Mouse (Mus musculus) midbrain, embryonic 15.5 days (tissue): ENCODE data around the gene Akap2. TPM values are rescaled to one million over a fixed set of nuclear protein-coding genes. Genes with fewer than 3 reads are reported as not detected.

Source experiments
- ATAC-seq: fragments of 200-750 bp; cut with Nextera tagmentation; replicated peaks from 2 replicates; pipeline ENCODE4 v1.8.0; 2017; ENCODE audit warnings: moderate TSS enrichment
- H3K27ac ChIP-seq: fragments of 300-500 bp; sonication (generic); 2 replicates; pipeline ENCODE4 v1.5.1; 2015; ENCODE audit warnings: mild to moderate bottlenecking, inconsistent platforms
- H3K27me3 ChIP-seq: fragments of 300-500 bp; sonication (generic); replicated peaks from 2 replicates; pipeline ENCODE4 v1.6.1; 2015; ENCODE audit warnings: inconsistent platforms
- H3K36me3 ChIP-seq: fragments of 300-500 bp; sonication (generic); replicated peaks from 2 replicates; pipeline ENCODE4 v1.6.1; 2015; ENCODE audit warnings: inconsistent platforms
- H3K4me1 ChIP-seq: fragments of 300-500 bp; sonication (generic); 2 replicates; pipeline ENCODE4 v1.6.1; 2015; ENCODE audit warnings: inconsistent platforms
- H3K4me2 ChIP-seq: fragments of 300-500 bp; sonication (generic); 2 replicates; pipeline ENCODE4 v1.6.1; 2015; ENCODE audit warnings: inconsistent platforms, mild to moderate bottlenecking, moderate library complexity
- H3K4me3 ChIP-seq: fragments of 300-500 bp; sonication (generic); 2 replicates; pipeline ENCODE4 v1.5.1; 2015; ENCODE audit warnings: mild to moderate bottlenecking, inconsistent platforms
- H3K9ac ChIP-seq: fragments of 300-500 bp; sonication (generic); 2 replicates; pipeline ENCODE4 v1.6.1; 2015; ENCODE audit warnings: mild to moderate bottlenecking, inconsistent platforms
- H3K9me3 ChIP-seq: fragments of 300-500 bp; sonication (generic); 2 replicates; pipeline ENCODE4 v1.6.1; 2016; ENCODE audit warnings: inconsistent platforms
- WGBS: fragments of 180-500 bp; shearing (Covaris S2); methylation state at CpG from one replicate; pipeline ENCODE4 v1.1.7; 2015; ENCODE audit warnings: mixed read lengths; 5-methylcytosine and 5-hydroxymethylcytosine counted together
- polyA plus RNA-seq: library from polyadenylated mRNA; unstranded; fragments of >200 nt; fragmentation: Nextera tagmentation; extraction: Ambion mirVana; gene quantifications from 2 replicates; pipeline ENCODE4 v1.2.1, GENCODE M21; 2015

Akap2 gene
- polyA plus RNA-seq, 1 experiment from 2014 or later: 10.2 TPM

DNA sequence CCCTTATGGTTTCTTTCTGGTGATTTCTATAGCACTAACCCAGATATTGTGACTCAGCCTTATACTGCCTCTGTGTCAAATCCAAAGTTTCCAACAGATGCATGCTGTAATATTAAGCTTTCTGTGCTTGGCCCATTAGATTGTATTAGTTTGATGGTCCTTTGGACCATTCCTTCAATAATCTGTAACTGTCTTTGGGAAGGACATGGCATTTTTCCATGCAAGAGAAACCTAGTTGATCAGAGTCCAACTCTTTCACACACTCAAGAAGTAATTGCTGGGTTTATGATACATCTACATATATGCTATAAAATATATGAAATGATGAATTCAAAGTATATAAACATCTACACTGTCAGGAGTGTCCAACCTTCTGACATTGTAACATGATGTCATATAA, 1.6 kb upstream of the Akap2 start:
- ATAC-seq: no peak
- H3K9me3 ChIP-seq: no peaks in the 10 kb centered on the region

DNA sequence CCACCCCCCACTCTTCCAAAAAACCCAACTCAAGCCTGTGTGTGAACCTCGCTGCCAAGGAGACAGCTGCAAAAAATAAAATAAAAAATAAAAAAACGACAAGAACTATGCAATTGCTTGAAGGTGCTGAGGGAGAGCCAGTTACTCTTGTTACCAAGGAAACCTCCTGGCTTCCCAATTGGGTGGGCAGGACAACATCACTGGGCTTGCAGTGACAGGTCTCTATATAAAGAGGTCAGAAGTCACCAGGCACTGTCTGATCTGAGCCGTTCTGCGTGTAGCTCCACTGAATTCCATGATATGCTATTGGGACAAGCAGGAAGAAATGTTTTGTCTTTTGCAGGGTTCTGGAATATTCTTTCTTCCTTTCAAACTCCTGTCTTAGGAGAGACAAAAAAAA, 722 bp upstream of the Akap2 start:
- Histone ChIP-seq H3K4me1 (peaks cover 6% of the 10 kb centered on the region), H3K4me2 (no peak overlapping the region), H3K36me3 (no peaks in the 10 kb centered on the region), H3K4me3 (no peak overlapping the region), H3K27ac (no peak overlapping the region), H3K9ac (no peak overlapping the region), H3K27me3 (no peaks in the 10 kb centered on the region), H3K9me3 (no peaks in the 10 kb centered on the region)
- no peak; the same call in 1 of the 2 replicates for ATAC-seq
- WGBS: 31% methylated on average over 4 of the region's 4 CpGs

More for the DNA sequence above, 1.6 kb upstream of the Akap2 start:
- H3K4me1 ChIP-seq: peaks cover 6% of the 10 kb centered on the region
- H3K36me3 ChIP-seq: no peaks in the 10 kb centered on the region
- no peak overlapping the region for H3K27ac ChIP-seq
- H3K9ac ChIP-seq: no peak overlapping the region
- H3K27me3 ChIP-seq: no peaks in the 10 kb centered on the region
- no peak overlapping the region for H3K4me2 ChIP-seq
- H3K4me3 ChIP-seq: no peak overlapping the region

DNA sequence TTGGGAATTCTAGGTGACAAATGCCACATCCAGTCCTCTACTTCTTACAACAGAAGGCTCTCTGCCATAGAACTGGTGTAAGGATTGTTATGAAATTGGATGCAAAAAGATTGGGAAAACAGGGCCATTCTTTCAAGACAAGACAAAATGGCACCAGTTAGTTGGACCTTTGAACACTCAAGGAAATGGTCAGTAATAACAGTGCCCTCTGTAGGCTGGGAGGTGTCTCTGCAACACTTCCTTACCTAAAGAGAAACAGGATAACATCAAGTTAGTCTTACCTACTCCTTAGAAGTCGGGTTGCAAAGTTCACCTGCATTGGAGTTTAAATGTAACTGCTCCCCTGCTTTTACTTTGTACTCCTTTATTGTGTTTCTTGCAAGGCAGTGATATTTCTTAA, 1.9 kb downstream of the Akap2 start:
- Histone ChIP-seq H3K9me3 (no peaks in the 10 kb centered on the region), H3K4me2 (no peak overlapping the region), H3K27me3 (no peaks in the 10 kb centered on the region), H3K9ac (no peak overlapping the region), H3K4me3 (no peak overlapping the region), H3K36me3 (no peaks in the 10 kb centered on the region), H3K4me1 (peaks cover 6% of the 10 kb centered on the region), H3K27ac (no peak overlapping the region)
- 88% methylated on average over 1 of the region's 1 CpGs for WGBS
- no peak for ATAC-seq

DNA sequence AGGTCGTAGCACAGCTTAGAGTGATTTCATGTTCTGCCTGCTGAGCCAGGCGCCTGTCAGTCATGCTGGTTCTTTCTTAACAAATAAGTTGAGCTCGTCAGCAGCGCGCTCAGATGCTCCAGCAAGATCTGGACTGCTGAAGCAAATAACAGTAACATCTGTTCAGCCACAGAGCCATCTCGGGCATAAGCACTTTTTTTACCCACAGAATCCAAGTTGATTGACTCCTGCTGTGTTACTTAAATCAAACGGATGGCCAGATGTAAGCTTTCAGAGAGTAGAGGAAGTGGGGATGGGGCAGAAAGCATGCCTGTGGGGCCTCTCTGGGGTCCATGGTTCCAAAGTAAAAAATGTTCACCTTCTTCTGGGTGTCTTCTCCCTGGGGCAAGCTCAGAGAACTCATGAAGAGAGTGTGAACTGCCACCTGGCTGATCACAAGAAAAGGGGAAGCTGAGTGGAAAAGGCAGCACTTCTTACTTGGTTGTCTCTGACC, 3.5 kb downstream of the Akap2 start:
- no peak overlapping the region for H3K4me3 ChIP-seq
- no peak overlapping the region for H3K9ac ChIP-seq
- H3K9me3 ChIP-seq: no peaks in the 10 kb centered on the region
- 20% methylated on average over 7 of the region's 7 CpGs for WGBS
- no peak overlapping the region for H3K4me2 ChIP-seq
- H3K27me3 ChIP-seq: no peaks in the 10 kb centered on the region
- no peaks in the 10 kb centered on the region for H3K36me3 ChIP-seq
- H3K4me1 ChIP-seq: peaks cover 6% of the 10 kb centered on the region
- no peak for ATAC-seq
- no peak overlapping the region for H3K27ac ChIP-seq

DNA sequence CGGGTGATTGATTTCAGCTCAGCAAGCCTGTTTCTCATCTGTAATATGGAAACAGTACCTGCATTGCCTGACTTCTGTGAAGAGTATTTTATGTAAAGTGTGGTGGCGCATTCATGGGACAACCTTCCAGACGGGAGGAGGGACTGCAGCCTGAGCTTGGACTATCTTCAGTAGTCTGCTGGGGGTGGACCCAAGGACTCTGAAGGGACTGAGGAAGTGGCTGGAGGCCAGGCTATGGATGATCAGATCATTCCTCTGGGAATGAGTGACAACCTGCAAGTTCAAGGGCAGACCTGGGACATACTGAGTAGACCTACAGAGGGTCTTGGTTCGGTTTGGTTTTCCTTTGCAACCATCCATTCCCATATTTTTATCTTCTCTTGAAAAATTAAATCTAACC, 4.8 kb downstream of the Akap2 start:
- Histone ChIP-seq H3K36me3 (no peaks in the 10 kb centered on the region), H3K9ac (no peak overlapping the region), H3K9me3 (no peaks in the 10 kb centered on the region), H3K4me1 (0 out of 2 replicates have a peak, but pooled peaks cover 3% of the 10 kb centered on the region), H3K27ac (no peak overlapping the region), H3K4me2 (no peak overlapping the region), H3K27me3 (no peaks in the 10 kb centered on the region), H3K4me3 (no peak overlapping the region)
- WGBS: 90% methylated on average over 4 of the region's 4 CpGs
- no peak for ATAC-seq

DNA sequence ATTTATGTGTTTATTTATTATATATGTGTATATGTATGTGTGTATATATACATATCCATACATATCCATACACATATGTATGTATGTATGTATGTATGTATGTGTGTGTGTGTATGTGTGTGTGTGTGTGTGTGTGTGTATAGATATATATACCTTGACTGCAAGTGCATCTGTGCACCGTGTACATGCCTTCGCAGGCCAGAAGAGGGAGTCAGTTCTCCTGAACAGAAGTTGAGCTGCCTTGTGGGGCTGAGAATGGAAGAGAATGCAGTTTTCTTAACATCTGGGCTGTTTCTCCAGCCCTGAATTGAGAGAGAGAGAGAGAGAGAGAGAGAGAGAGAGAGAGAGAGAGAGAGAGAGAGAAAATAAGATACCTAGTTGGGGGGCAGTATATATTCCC, 6.2 kb downstream of the Akap2 start:
- Histone ChIP-seq H3K4me1 (no peaks in the 10 kb centered on the region), H3K4me2 (no peak overlapping the region), H3K27ac (no peak overlapping the region), H3K9me3 (no peaks in the 10 kb centered on the region), H3K4me3 (no peak overlapping the region), H3K9ac (no peak overlapping the region), H3K27me3 (no peaks in the 10 kb centered on the region), H3K36me3 (no peaks in the 10 kb centered on the region)
- ATAC-seq: no peak
- WGBS: 46% methylated on average over 2 of the region's 2 CpGs

DNA sequence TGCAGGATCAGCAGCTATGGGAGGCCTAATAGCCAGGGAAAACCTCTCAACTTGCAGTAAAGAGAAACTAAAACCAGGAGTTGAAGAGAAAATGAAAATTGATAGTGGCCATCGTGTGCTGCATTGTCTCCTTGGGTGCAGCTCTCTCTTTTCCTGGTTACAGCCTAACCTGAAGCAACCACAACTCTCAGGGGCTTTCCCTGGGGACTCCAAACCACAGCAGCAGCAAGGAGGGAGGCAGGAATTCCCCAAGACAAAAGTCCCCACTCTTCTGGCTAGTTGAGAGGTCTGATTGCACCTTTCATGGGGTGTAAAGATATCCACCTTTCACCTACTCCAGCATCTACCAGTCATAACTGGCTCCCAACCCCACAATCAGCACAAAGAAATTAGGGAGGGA, 8.1 kb downstream of the Akap2 start:
- ATAC-seq: no peak
- no peak overlapping the region for H3K9ac ChIP-seq
- no peaks in the 10 kb centered on the region for H3K27me3 ChIP-seq
- no peaks in the 10 kb centered on the region for H3K36me3 ChIP-seq
- WGBS: 74% methylated on average over 1 of the region's 1 CpGs
- H3K27ac ChIP-seq: no peak overlapping the region
- no peak overlapping the region for H3K4me3 ChIP-seq
- H3K4me2 ChIP-seq: no peak overlapping the region
- H3K4me1 ChIP-seq: no peaks in the 10 kb centered on the region
- H3K9me3 ChIP-seq: no peaks in the 10 kb centered on the region

DNA sequence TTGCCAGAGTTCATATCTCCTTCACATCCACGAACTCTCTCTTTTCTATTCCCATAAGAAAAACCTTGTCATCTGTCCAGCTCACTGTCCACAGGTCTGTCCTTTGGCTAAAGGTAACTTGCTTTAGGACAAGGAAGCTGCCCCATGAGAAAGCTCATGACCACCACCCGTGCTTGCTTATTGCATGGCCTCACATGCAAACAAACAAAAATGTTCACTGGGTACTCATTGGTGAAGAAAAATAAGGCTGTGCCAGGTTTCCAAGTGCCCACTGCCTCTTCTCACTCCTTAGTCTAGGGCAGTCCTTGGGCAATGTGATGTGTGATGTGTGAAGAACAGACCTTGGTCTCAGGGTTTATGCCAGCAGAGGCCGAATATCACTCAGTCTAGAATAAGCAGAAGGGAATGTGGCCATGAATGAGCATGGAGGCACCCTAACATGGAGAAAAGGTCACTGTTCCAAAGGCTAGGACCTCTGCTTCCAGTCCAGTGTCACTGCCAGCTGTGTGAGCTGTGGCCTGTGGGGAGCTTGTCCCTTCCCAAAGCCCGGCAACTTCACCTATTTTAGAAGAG, 11.2 kb downstream of the Akap2 start:
- WGBS: 84% methylated on average over 4 of the region's 4 CpGs
- Histone ChIP-seq H3K4me3 (no peak overlapping the region), H3K36me3 (no peaks in the 10 kb centered on the region), H3K4me1 (no peaks in the 10 kb centered on the region), H3K9ac (no peak overlapping the region), H3K27me3 (no peaks in the 10 kb centered on the region), H3K9me3 (no peaks in the 10 kb centered on the region), H3K4me2 (no peak overlapping the region), H3K27ac (no peak overlapping the region)
- no peak for ATAC-seq

DNA sequence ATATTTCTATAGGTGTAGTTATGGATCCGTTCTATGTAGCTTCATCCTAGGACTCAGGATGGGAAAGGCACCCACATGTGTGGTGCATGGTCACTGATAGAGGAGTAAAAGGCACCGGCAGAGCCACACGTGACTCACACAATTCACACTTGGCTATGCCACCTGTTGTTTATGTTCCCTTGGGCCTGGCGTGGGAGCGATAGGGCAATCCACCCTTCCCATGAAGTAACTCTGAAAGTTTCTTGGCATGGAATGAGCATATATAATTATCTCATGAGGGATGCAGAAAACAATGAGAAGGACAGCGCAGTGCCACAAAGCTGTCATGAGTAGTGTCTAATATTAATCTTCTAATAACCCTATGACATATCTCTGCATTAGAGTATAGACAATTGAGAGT, 12.6 kb downstream of the Akap2 start:
- Histone ChIP-seq H3K36me3 (no peaks in the 10 kb centered on the region), H3K27me3 (no peaks in the 10 kb centered on the region), H3K9ac (no peak overlapping the region), H3K4me1 (no peaks in the 10 kb centered on the region), H3K4me3 (no peak overlapping the region), H3K27ac (no peak overlapping the region), H3K4me2 (no peak overlapping the region), H3K9me3 (no peaks in the 10 kb centered on the region)
- WGBS: 93% methylated on average over 6 of the region's 6 CpGs
- ATAC-seq: no peak

DNA sequence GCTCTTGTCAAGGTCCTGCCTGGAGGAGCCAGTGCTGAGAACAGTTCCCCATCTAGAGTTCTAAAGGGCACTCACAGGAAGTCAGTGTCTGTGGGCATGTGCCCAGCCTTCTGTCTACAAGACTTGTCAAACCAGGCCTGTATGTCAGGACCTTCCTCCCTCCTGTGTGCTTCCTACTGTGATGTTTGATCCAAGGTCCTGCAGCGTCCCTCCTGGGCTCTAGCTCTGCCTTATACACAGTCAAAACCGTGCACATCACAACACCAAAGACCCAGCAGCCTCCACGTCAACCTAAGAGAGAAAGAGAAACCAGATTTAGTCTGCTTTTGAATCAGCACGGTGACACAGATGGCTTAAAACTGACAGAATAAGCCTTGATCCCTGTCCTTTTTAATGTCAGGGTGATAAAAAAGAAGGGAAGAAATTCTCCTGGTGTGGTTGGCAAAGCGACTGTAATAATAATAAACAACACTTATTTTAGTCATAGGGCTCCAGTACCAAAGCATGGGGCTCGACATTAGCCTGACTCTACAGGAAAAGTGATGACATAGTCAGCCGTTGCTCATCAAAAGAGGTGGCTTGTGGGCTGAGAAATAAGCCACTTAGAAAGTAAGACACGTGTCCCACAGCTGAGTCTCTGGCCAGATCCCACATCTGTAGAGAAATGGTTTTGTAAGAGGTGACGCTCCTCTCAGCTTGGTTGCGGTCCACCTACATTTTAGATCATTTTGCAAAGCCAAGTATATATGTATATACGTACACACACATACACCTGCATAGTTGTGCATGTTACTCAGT, 13.5 kb downstream of the Akap2 start:
- H3K4me1 ChIP-seq: no peaks in the 10 kb centered on the region
- no peaks in the 10 kb centered on the region for H3K27me3 ChIP-seq
- no peak overlapping the region for H3K4me2 ChIP-seq
- no peaks in the 10 kb centered on the region for H3K9me3 ChIP-seq
- 77% methylated on average over 11 of the region's 11 CpGs for WGBS
- ATAC-seq: no peak
- no peak overlapping the region for H3K27ac ChIP-seq
- H3K36me3 ChIP-seq: no peaks in the 10 kb centered on the region
- H3K4me3 ChIP-seq: no peak overlapping the region
- H3K9ac ChIP-seq: no peak overlapping the region

DNA sequence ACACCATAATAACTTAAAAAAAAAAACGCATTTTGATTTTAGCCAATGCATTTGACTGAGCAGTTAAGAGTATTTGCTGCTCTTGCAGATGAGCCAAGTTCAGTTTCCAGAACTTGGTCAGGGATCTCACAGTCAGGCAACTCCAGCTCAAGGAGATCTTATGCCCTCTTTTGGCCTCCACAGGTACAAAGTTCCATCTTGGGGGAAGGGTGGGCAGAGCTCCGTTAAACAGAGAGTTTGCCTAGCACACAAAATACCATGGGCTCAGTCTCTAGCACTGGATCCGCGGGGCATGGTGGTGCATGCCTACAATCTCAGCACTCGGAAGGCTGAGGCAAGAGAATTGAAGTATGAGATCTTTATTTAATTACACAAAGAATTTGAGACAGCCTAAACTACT, 14.9 kb downstream of the Akap2 start:
- WGBS: 89% methylated on average over 5 of the region's 5 CpGs
- H3K36me3 ChIP-seq: no peaks in the 10 kb centered on the region
- H3K9ac ChIP-seq: no peak overlapping the region
- no peaks in the 10 kb centered on the region for H3K9me3 ChIP-seq
- H3K4me2 ChIP-seq: no peak overlapping the region
- H3K4me3 ChIP-seq: no peak overlapping the region
- no peak for ATAC-seq
- H3K27ac ChIP-seq: no peak overlapping the region
- H3K4me1 ChIP-seq: no peaks in the 10 kb centered on the region
- H3K27me3 ChIP-seq: no peaks in the 10 kb centered on the region

DNA sequence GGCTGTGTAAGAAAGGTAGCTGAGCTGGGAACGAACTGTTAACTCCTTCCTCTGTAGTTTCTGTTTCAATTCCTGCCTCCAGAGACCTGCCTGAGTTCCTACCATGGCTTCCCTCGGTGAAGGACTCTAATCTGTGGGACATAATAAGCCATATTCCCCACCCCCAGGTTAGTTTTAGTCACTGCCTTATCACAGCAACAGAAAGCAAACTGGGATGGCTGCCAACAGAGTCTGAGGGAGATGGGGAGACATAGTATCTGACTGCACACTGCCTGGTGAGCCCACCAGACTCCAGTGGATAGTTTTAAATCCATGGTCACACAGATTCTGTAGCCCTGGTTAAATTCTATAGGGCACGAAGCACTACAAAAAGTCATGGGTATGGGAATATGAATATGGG, 16.0 kb downstream of the Akap2 start:
- Histone ChIP-seq H3K9ac (no peak overlapping the region), H3K27ac (no peak overlapping the region), H3K9me3 (no peaks in the 10 kb centered on the region), H3K4me1 (no peaks in the 10 kb centered on the region), H3K4me3 (no peak overlapping the region), H3K36me3 (no peaks in the 10 kb centered on the region), H3K27me3 (no peaks in the 10 kb centered on the region), H3K4me2 (no peak overlapping the region)
- WGBS: 75% methylated on average over 3 of the region's 3 CpGs
- no peak for ATAC-seq

DNA sequence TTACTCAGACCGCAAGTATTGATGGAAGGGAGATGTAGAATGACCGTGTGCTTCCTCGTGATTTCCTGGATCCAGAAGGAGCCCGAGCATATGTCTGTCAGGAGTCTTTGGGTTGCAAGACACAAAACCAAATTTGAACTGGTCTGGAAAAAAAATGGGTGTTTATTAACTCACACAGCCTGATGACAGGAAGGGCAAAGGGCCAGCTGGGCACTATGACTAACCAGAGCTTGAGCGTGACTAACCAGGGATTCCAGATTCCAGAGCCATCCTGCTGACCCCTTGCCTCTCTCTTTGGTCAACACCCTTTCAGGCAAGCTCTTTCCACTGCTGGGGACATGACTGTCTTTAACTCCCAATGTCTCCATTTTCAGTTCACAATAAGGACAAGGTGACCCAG, 18.0 kb downstream of the Akap2 start:
- H3K27me3 ChIP-seq: no peaks in the 10 kb centered on the region
- H3K27ac ChIP-seq: no peak overlapping the region
- H3K4me1 ChIP-seq: no peaks in the 10 kb centered on the region
- no peak overlapping the region for H3K9ac ChIP-seq
- no peak overlapping the region for H3K4me3 ChIP-seq
- no peak overlapping the region for H3K4me2 ChIP-seq
- no peaks in the 10 kb centered on the region for H3K9me3 ChIP-seq
- no peak for ATAC-seq
- H3K36me3 ChIP-seq: no peaks in the 10 kb centered on the region
- 96% methylated on average over 5 of the region's 5 CpGs for WGBS
